Mouse (Mus musculus): ENCODE results near the gene Phactr4. TPM values are rescaled to one million over a fixed set of nuclear protein-coding genes. Genes with fewer than 3 reads are reported as not detected.
A peak's percentile ranks its signal among the peaks of the same experiment; 100 is the strongest.

The Phactr4 gene
- total and polyA plus RNA-seq, 3 experiments = 7.2 to 79.5 (median 28.7) TPM

- no peaks in the 10 kb centered on the region for H3K27me3 ChIP-seq (ENCODE audit: control insufficient read depth in 1 of 2, insufficient read depth in 2 of 2, low read length in 2 of 2)
- peaks cover 3 to 13% of the 10 kb centered on the region in 2 experiments; a peak in 2 of 4 replicates for H3K36me3 ChIP-seq (ENCODE audit: control insufficient read depth in 1 of 2, insufficient read depth in 2 of 2, low read length in 2 of 2)
- no peaks in the 10 kb centered on the region for H3K9me3 ChIP-seq (replicated peaks; ENCODE audit: insufficient read depth, low read length)
- no peak overlapping the region for H3K9ac ChIP-seq (ENCODE audit: control insufficient read depth, low read depth, low read length, poor library complexity, severe bottlenecking)
- 0 out of 4 replicates have a peak, but pooled peaks cover 0 to 2% of the 10 kb centered on the region in 2 experiments for H3K4me1 ChIP-seq (ENCODE audit: control insufficient read depth in 1 of 2, insufficient read depth in 2 of 2, low read length in 2 of 2)
- no peaks in the 10 kb centered on the region for H3K79me2 ChIP-seq (ENCODE audit: control insufficient read depth, insufficient read depth, low read length, poor library complexity)
- DNase-seq (ENCODE audit: low read depth, low spot score) = no peak
- no peak overlapping the region for H3K4me3 ChIP-seq (ENCODE audit: control insufficient read depth in 1 of 2, insufficient read depth in 1 of 2, low read depth in 2 of 2, low read length in 2 of 2)
- no peak overlapping the region for H3K27ac ChIP-seq (ENCODE audit: control insufficient read depth, low read depth, low read length)
- TF ChIP-seq ELF1 (IDR thresholded peaks at IDR 0.05; ENCODE audit: low read depth, low read length) (no peak), CTCF (IDR thresholded peaks at IDR 0.05 in 2 of 3, conservative IDR thresholded peaks at IDR 0.05 in 1 of 3; ENCODE audit: control insufficient read depth in 1 of 3, insufficient read depth in 1 of 3, low read depth in 2 of 3, low read length in 3 of 3, poor library complexity in 1 of 3, severe bottlenecking in 1 of 3) (no peak), NELFE (IDR thresholded peaks at IDR 0.05; ENCODE audit: low read depth, low read length) (no peak), E2F4 (IDR thresholded peaks at IDR 0.05; ENCODE audit: borderline replicate concordance, low read depth, low read length) (no peak)
Observed at GRCm38 (mm10) chr4:132359510-132359909, 62.8 kb downstream of the Phactr4 start.

- Histone ChIP-seq H3K4me3 (ENCODE audit: control insufficient read depth in 1 of 2, insufficient read depth in 1 of 2, low read depth in 2 of 2, low read length in 2 of 2) (no peak overlapping the region), H3K36me3 (ENCODE audit: control insufficient read depth in 1 of 2, insufficient read depth in 2 of 2, low read length in 2 of 2) (peaks cover 4 to 7% of the 10 kb centered on the region in 2 experiments; a peak in 3 of 4 replicates), H3K27me3 (ENCODE audit: control insufficient read depth in 1 of 2, insufficient read depth in 2 of 2, low read length in 2 of 2) (no peaks in the 10 kb centered on the region), H3K9me3 (replicated peaks; ENCODE audit: insufficient read depth, low read length) (no peaks in the 10 kb centered on the region), H3K9ac (ENCODE audit: control insufficient read depth, low read depth, low read length, poor library complexity, severe bottlenecking) (no peak overlapping the region), H3K79me2 (ENCODE audit: control insufficient read depth, insufficient read depth, low read length, poor library complexity) (peaks cover 23% of the 10 kb centered on the region), H3K27ac (ENCODE audit: control insufficient read depth, low read depth, low read length) (no peak overlapping the region), H3K4me1 (ENCODE audit: control insufficient read depth in 1 of 2, insufficient read depth in 2 of 2, low read length in 2 of 2) (peaks cover 0 to 6% of the 10 kb centered on the region in 2 experiments; a peak in 1 of 4 replicates)
- peak; percentile 77 for DNase-seq (ENCODE audit: low read depth, low spot score)
- no peak for TF ChIP-seq ZC3H11A (IDR thresholded peaks at IDR 0.05; ENCODE audit: low read depth, low read length)
- TF ChIP-seq MAFK (IDR thresholded peaks at IDR 0.05; ENCODE audit: borderline replicate concordance, low read depth, low read length) = no peak
- no peak for TF ChIP-seq MXI1 (IDR thresholded peaks at IDR 0.05; ENCODE audit: low read depth, low read length)
- TF ChIP-seq ZNF384 (IDR thresholded peaks at IDR 0.05; ENCODE audit: low read depth, low read length) = no peak
- TF ChIP-seq MYC (IDR thresholded peaks at IDR 0.05; ENCODE audit: low read depth, low read length) = no peak
- no peak for TF ChIP-seq BHLHE40 (IDR thresholded peaks at IDR 0.05; ENCODE audit: borderline replicate concordance, low read depth, low read length)
- TF ChIP-seq MYB (IDR thresholded peaks at IDR 0.05; ENCODE audit: low read depth, low read length) = no peak
Observed at GRCm38 (mm10) chr4:132356170-132356569, 66.1 kb downstream of the Phactr4 start.

- H3K79me2 ChIP-seq (ENCODE audit: control insufficient read depth, insufficient read depth, low read length, poor library complexity) = peaks cover 27% of the 10 kb centered on the region
- no peak overlapping the region for H3K27ac ChIP-seq (ENCODE audit: control insufficient read depth, low read depth, low read length)
- DNase-seq (ENCODE audit: low read depth, low spot score) = no peak
- no peak overlapping the region for H3K4me3 ChIP-seq (ENCODE audit: control insufficient read depth in 1 of 2, insufficient read depth in 1 of 2, low read depth in 2 of 2, low read length in 2 of 2)
- no peaks in the 10 kb centered on the region for H3K27me3 ChIP-seq (ENCODE audit: control insufficient read depth in 1 of 2, insufficient read depth in 2 of 2, low read length in 2 of 2)
- TF ChIP-seq GABPA (IDR thresholded peaks at IDR 0.05; ENCODE audit: low read depth, low read length) = no peak
- TF ChIP-seq MYC (IDR thresholded peaks at IDR 0.05; ENCODE audit: low read depth, low read length) = no peak
- TF ChIP-seq MAX (IDR thresholded peaks at IDR 0.05; ENCODE audit: low read length) = no peak
- TF ChIP-seq CHD2 (IDR thresholded peaks at IDR 0.05; ENCODE audit: low read length) = no peak
- no peak for TF ChIP-seq TBP (IDR thresholded peaks at IDR 0.05; ENCODE audit: low read depth, low read length)
- TF ChIP-seq USF2 (IDR thresholded peaks at IDR 0.05; ENCODE audit: borderline replicate concordance in 1 of 2, insufficient read depth in 1 of 2, low read depth in 1 of 2, low read length in 2 of 2) = no peak
- TF ChIP-seq GATA1 (IDR thresholded peaks at IDR 0.05; ENCODE audit: low read depth, low read length) = no peak
- TF ChIP-seq POLR2A (IDR thresholded peaks at IDR 0.05; ENCODE audit: control insufficient read depth in 1 of 2, insufficient read depth in 1 of 2, low read depth in 1 of 2, low read length in 2 of 2, poor library complexity in 1 of 2) = no peak
- no peak for TF ChIP-seq ELF1 (IDR thresholded peaks at IDR 0.05; ENCODE audit: low read depth, low read length)
- no peak for TF ChIP-seq UBTF (IDR thresholded peaks at IDR 0.05; ENCODE audit: borderline replicate concordance, insufficient read depth, low read depth, low read length)
- H3K36me3 ChIP-seq (ENCODE audit: control insufficient read depth in 1 of 2, insufficient read depth in 2 of 2, low read length in 2 of 2) = peaks cover 3 to 12% of the 10 kb centered on the region in 2 experiments; a peak in 3 of 4 replicates
- H3K4me1 ChIP-seq (ENCODE audit: control insufficient read depth in 1 of 2, insufficient read depth in 2 of 2, low read length in 2 of 2) = peaks cover 0 to 9% of the 10 kb centered on the region in 2 experiments; a peak in 2 of 4 replicates
- no peak overlapping the region for H3K9ac ChIP-seq (ENCODE audit: control insufficient read depth, low read depth, low read length, poor library complexity, severe bottlenecking)
- H3K9me3 ChIP-seq (replicated peaks; ENCODE audit: insufficient read depth, low read length) = no peaks in the 10 kb centered on the region
Observed at GRCm38 (mm10) chr4:132355403-132355802, 66.9 kb downstream of the Phactr4 start.
